Mouse (Mus musculus) heart, embryonic 11.5 days (tissue): ENCODE measurements around the gene Prr30. TPM values are rescaled to one million over a fixed set of nuclear protein-coding genes. Genes with fewer than 3 reads are reported as not detected.
"Not testable (repeated sequence)": the region's sequence is repeated elsewhere in the genome, so short reads cannot be mapped to it uniquely, and the experiment has no call there.

Source experiments
- ATAC-seq: fragments of 200-750 bp; cut with Nextera tagmentation; replicated peaks from 2 replicates; pipeline ENCODE4 v1.8.0; 2017; ENCODE audit warnings: moderate library complexity; ENCODE audit not compliant: insufficient number of reproducible peaks, low FRiP score, low TSS enrichment
- H3K27ac ChIP-seq: fragments of 300-500 bp; sonication (generic); 2 replicates; pipeline ENCODE4 v1.5.1; 2014; ENCODE audit warnings: mild to moderate bottlenecking, low read depth, low read length
- H3K27me3 ChIP-seq: fragments of 300-500 bp; sonication (generic); 2 replicates; pipeline ENCODE4 v1.6.1; 2014; ENCODE audit warnings: mild to moderate bottlenecking, low read length, mixed read lengths; ENCODE audit not compliant: control insufficient read depth, insufficient read depth
- H3K36me3 ChIP-seq: fragments of 300-500 bp; sonication (generic); 2 replicates; pipeline ENCODE4 v1.6.1; 2014; ENCODE audit warnings: mild to moderate bottlenecking, low read length, moderate library complexity, mixed read lengths; ENCODE audit not compliant: control insufficient read depth, insufficient read depth
- H3K4me1 ChIP-seq: fragments of 300-500 bp; sonication (generic); 2 replicates; pipeline ENCODE4 v1.6.1; 2014; ENCODE audit warnings: low read length; ENCODE audit not compliant: control insufficient read depth, insufficient read depth
- H3K4me2 ChIP-seq: fragments of 300-500 bp; sonication (generic); 2 replicates; pipeline ENCODE4 v1.6.1; 2014; ENCODE audit warnings: mild to moderate bottlenecking, moderate library complexity
- H3K4me3 ChIP-seq: fragments of 300-500 bp; sonication (generic); 2 replicates; pipeline ENCODE4 v1.5.1; 2014; ENCODE audit warnings: low read depth, low read length
- H3K9ac ChIP-seq: fragments of 300-500 bp; sonication (generic); 2 replicates; pipeline ENCODE4 v1.6.1; 2014; ENCODE audit warnings: mild to moderate bottlenecking, low read depth, low read length, moderate library complexity
- H3K9me3 ChIP-seq: fragments of 300-500 bp; sonication (generic); replicated peaks from 2 replicates; pipeline ENCODE4 v1.6.1; 2016; ENCODE audit warnings: low read length; ENCODE audit not compliant: control insufficient read depth
- WGBS: fragments of 180-500 bp; shearing (Covaris S2); extraction: QIAGEN DNeasy Blood & Tissue Kit; methylation state at CpG from one replicate; pipeline ENCODE4 v1.1.7; 2014; ENCODE audit not compliant: insufficient replicate concordance; 5-methylcytosine and 5-hydroxymethylcytosine counted together
- polyA plus RNA-seq: library from polyadenylated mRNA; unstranded; fragments of >200 nt; fragmentation: Nextera tagmentation; extraction: Ambion mirVana; gene quantifications from 2 replicates; pipeline ENCODE4 v1.2.1, GENCODE M21; 2014

Gene Prr30
- not detected in 2 replicates for polyA plus RNA-seq

DNA sequence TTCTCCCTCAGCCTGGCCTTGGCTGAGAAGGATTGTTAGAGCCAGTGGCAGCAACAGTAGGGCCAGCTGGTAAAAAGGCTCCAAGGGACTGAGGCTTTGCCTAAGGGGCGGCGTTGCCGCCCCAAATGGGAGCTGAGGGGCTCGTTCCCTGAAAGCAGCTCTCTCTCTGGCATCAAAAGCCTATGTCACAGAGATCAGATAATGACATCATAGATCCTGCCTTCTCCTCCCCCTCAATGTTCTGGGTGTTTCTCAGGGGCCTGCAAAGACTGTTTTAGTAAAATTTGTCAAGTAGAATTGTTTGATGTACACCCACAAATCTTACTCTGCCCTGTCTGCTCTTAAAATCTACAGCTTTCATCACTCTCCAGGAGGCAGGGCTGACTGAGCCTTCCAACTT is at the start of gene Prr30:
Gene Prr30, minus strand, starts transcription at position 101 of the 400 bp plus-strand sequence.
- Histone ChIP-seq H3K4me1 (no peaks in the 10 kb centered on the region), H3K4me2 (no peak within 1 kb of the TSS), H3K27me3 (no peaks in the 10 kb centered on the region), H3K9me3 (no peaks in the 10 kb centered on the region), H3K4me3 (no peak within 1 kb of the TSS), H3K27ac (no peak within 1 kb of the TSS), H3K36me3 (no peaks in the 10 kb centered on the region), H3K9ac (no peak within 1 kb of the TSS)
- ATAC-seq, result no peak
- 61% methylated on average over 4 of the region's 4 CpGs for WGBS

DNA sequence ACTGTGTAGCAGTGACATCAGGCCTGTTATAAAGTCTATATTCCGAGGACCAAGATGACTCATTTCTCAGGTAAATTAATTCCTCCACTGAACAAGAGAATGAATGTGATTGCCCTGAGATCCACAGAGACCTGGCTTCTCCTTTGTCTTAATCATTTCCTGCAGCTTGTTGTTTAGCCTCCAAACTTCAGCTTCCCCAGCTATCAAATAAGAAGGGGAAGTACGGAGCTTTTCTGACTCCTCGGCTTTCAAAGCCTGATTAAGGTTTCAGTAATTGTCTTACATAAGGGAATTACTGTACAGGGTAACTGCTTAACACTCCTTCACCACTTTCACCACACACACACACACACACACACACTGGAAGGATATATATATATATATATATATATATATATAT is 46.7 kb upstream of the Prr30 start:
- Histone ChIP-seq H3K4me2 (no peak overlapping the region), H3K9me3 (no peaks in the 10 kb centered on the region), H3K27me3 (no peaks in the 10 kb centered on the region), H3K4me3 (no peak overlapping the region), H3K9ac (no peak overlapping the region), H3K36me3 (no peaks in the 10 kb centered on the region), H3K27ac (no peak overlapping the region), H3K4me1 (no peaks in the 10 kb centered on the region)
- 72% methylated on average over 3 of the region's 3 CpGs for WGBS
- ATAC-seq, result no peak

GRCm38 (mm10) chr14:101245706-101246105 is 45.6 kb upstream of the Prr30 start:
- H3K9me3 ChIP-seq, result no peaks in the 10 kb centered on the region
- no peaks in the 10 kb centered on the region for H3K27me3 ChIP-seq
- H3K4me1 ChIP-seq, result no peaks in the 10 kb centered on the region
- no peak for ATAC-seq
- no peaks in the 10 kb centered on the region for H3K36me3 ChIP-seq
- no peak overlapping the region for H3K9ac ChIP-seq
- no peak overlapping the region for H3K4me2 ChIP-seq
- no peak overlapping the region for H3K27ac ChIP-seq
- H3K4me3 ChIP-seq, result no peak overlapping the region
- WGBS, result 49% methylated on average over 7 of the region's 7 CpGs

DNA sequence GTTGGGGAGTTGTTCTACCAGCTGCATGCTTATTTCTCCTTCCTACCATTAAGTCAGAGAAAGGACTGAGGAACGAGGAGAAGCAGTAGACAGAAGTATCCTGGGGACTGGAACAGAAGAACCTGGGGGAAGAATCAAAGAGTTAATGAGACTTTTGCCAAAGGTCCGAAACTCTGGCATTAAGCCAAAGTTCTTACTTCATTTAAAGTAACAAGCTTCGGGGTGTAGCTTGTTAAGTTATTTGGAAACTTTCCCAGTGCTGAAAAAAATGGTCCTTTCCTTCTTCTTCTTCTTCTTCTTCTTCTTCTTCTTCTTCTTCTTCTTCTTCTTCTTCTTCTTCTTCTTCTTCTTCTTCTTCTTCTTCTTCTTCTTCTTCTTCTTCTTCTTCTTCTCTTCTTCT is 44.3 kb upstream of the Prr30 start:
- H3K27me3 ChIP-seq, H3K4me2 ChIP-seq, H3K27ac ChIP-seq, H3K4me1 ChIP-seq, H3K9me3 ChIP-seq, ATAC-seq, H3K4me3 ChIP-seq, H3K36me3 ChIP-seq, H3K9ac ChIP-seq: not testable (repeated sequence)
- 54% methylated on average over 3 of the region's 3 CpGs for WGBS

DNA sequence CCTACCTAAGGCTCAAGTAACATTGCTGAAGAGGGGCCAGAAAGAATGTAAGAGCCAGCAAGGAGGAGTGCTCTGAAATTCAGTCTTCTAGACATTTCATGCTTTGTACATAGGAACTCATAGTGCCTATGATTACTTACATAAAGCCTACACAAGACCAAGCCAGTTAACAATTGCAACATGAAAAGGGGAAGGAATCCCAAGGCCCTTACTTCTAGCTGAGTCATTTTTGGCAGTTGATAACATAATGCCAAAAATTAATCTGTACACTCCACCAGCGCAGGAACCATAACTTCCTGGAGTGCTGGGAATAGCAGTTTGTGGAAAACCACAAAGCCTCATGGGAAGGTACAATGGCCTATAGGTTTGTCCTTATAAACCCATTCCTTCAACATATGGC is 37.8 kb upstream of the Prr30 start:
- H3K4me3 ChIP-seq, result no peak overlapping the region
- H3K4me1 ChIP-seq, result no peaks in the 10 kb centered on the region

DNA sequence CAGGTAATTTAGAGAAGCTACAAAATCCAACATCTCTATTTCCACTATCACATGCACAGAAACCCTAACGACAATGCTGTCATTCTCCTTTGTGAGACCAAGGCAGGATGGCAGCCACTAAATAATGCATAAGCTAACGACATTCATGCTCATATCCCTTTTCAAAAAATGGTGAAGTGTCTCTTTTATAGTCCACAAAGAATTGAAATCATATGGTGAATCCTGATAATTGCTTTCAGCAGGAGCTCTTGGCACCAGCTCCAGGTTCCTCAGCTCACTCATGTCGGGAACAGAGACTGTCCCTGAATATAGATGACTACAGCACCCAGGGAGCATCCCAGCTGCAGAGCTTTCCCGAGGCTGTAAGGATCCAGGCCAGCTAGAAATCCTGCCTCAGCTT is 28.9 kb upstream of the Prr30 start:
- Histone ChIP-seq H3K4me3 (no peak overlapping the region), H3K36me3 (no peaks in the 10 kb centered on the region), H3K9me3 (no peaks in the 10 kb centered on the region), H3K4me2 (no peak overlapping the region), H3K9ac (no peak overlapping the region), H3K27me3 (no peaks in the 10 kb centered on the region), H3K27ac (no peak overlapping the region), H3K4me1 (0 out of 2 replicates have a peak, but pooled peaks cover 3% of the 10 kb centered on the region)
- no peak for ATAC-seq
- 66% methylated on average over 4 of the region's 4 CpGs for WGBS

More for the DNA sequence above, 37.8 kb upstream of the Prr30 start:
- Histone ChIP-seq H3K27ac (no peak overlapping the region), H3K27me3 (no peaks in the 10 kb centered on the region), H3K36me3 (no peaks in the 10 kb centered on the region), H3K9me3 (no peaks in the 10 kb centered on the region), H3K9ac (no peak overlapping the region), H3K4me2 (no peak overlapping the region)
- no peak for ATAC-seq
- WGBS, result 83% methylated on average over 1 of the region's 1 CpGs

GRCm38 (mm10) chr14:101222319-101222718 is 22.2 kb upstream of the Prr30 start:
- Histone ChIP-seq H3K27ac (no peak overlapping the region), H3K4me3 (no peak overlapping the region), H3K4me1 (0 out of 2 replicates have a peak, but pooled peaks cover 2% of the 10 kb centered on the region), H3K36me3 (no peaks in the 10 kb centered on the region), H3K9me3 (no peaks in the 10 kb centered on the region), H3K27me3 (no peaks in the 10 kb centered on the region), H3K9ac (no peak overlapping the region), H3K4me2 (no peak overlapping the region)
- WGBS, result 79% methylated on average over 8 of the region's 8 CpGs
- no peak for ATAC-seq

GRCm38 (mm10) chr14:101172258-101172657 is 27.9 kb downstream of the Prr30 start:
- no peaks in the 10 kb centered on the region for H3K36me3 ChIP-seq
- no peak overlapping the region for H3K27ac ChIP-seq
- no peaks in the 10 kb centered on the region for H3K9me3 ChIP-seq
- no peaks in the 10 kb centered on the region for H3K27me3 ChIP-seq
- H3K9ac ChIP-seq, result no peak overlapping the region
- no peaks in the 10 kb centered on the region for H3K4me1 ChIP-seq
- no peak overlapping the region for H3K4me3 ChIP-seq
- H3K4me2 ChIP-seq, result no peak overlapping the region
- 74% methylated on average over 4 of the region's 4 CpGs for WGBS
- ATAC-seq, result no peak
